Mouse (Mus musculus) myocyte (in vitro differentiated cells): ENCODE data around the gene Tbc1d5. TPM values are rescaled to one million over a fixed set of nuclear protein-coding genes. Genes with fewer than 3 reads are reported as not detected.

Source experiments
- H3K27me3 ChIP-seq: one replicate; pipeline ENCODE4 v1.6.1; 2011; ENCODE audit not compliant: control insufficient read depth, insufficient read depth, insufficient read length
- H3K36me3 ChIP-seq: one replicate; pipeline ENCODE4 v1.6.1; 2011; ENCODE audit not compliant: control insufficient read depth, insufficient read depth
- H3K4me2 ChIP-seq: one replicate; pipeline ENCODE4 v1.6.1; 2011; ENCODE audit warnings: low read depth, control low read depth
- H3K4me3 ChIP-seq: one replicate; pipeline ENCODE4 v1.5.1; 2011; ENCODE audit warnings: mild to moderate bottlenecking, control low read depth, moderate library complexity
- H3K79me2 ChIP-seq: one replicate; pipeline ENCODE4 v1.6.1; 2011; ENCODE audit not compliant: control insufficient read depth, insufficient read depth
- H3ac ChIP-seq: one replicate; pipeline ENCODE4 v1.6.1; 2011; ENCODE audit not compliant: control insufficient read depth, insufficient read length
- CEBPB ChIP-seq: IDR thresholded peaks from 2 replicates; pipeline ENCODE4 v1.6.1; 2011; ENCODE audit warnings: mild to moderate bottlenecking, moderate library complexity; ENCODE audit not compliant: poor library complexity, insufficient read depth, severe bottlenecking
- E2F4 ChIP-seq: IDR thresholded peaks from one replicate; pipeline ENCODE4 v1.6.1; 2011; ENCODE audit warnings: mild to moderate bottlenecking, control low read depth, moderate library complexity; ENCODE audit not compliant: insufficient read depth
- MAX ChIP-seq: IDR thresholded peaks from one replicate; pipeline ENCODE4 v1.6.1; 2011; ENCODE audit warnings: low read depth, mild to moderate bottlenecking, control low read depth
- MYOD1 ChIP-seq, 3 experiments: IDR thresholded peaks; one replicate each; pipeline ENCODE4 v1.6.1; 2011; ENCODE audit warnings: control low read depth in 2 of 3, low read depth in 2 of 3, mild to moderate bottlenecking in 2 of 3, moderate library complexity in 1 of 3; ENCODE audit not compliant: insufficient read length in 2 of 3, control insufficient read depth in 1 of 3
- MYOG ChIP-seq, 3 experiments: IDR thresholded peaks; one replicate each; pipeline ENCODE4 v1.6.1; 2011; ENCODE audit warnings: control low read depth in 2 of 3, low read depth in 2 of 3, mild to moderate bottlenecking in 2 of 3; ENCODE audit not compliant: insufficient read length in 2 of 3, control insufficient read depth in 1 of 3, insufficient read depth in 1 of 3
- POLR2A ChIP-seq: IDR thresholded peaks from one replicate; pipeline ENCODE4 v1.6.1; 2011; ENCODE audit warnings: low read depth, mild to moderate bottlenecking, control low read depth, moderate library complexity; ENCODE audit not compliant: insufficient read length
- POLR2AphosphoS2 ChIP-seq: IDR thresholded peaks from one replicate; pipeline ENCODE4 v1.6.1; 2011; ENCODE audit warnings: low read depth, control low read depth; ENCODE audit not compliant: insufficient read length
- REST ChIP-seq: IDR thresholded peaks from one replicate; pipeline ENCODE4 v1.6.1; 2011; ENCODE audit warnings: mild to moderate bottlenecking, control low read depth, moderate library complexity; ENCODE audit not compliant: insufficient read depth, insufficient read length
- SRF ChIP-seq: IDR thresholded peaks from one replicate; pipeline ENCODE4 v1.6.1; 2011; ENCODE audit warnings: low read depth; ENCODE audit not compliant: control insufficient read depth, insufficient read length
- TCF12 ChIP-seq: IDR thresholded peaks from one replicate; pipeline ENCODE4 v1.6.1; 2011; ENCODE audit warnings: mild to moderate bottlenecking, control low read depth; ENCODE audit not compliant: poor library complexity, insufficient read depth, severe bottlenecking
- TCF3 ChIP-seq: IDR thresholded peaks from one replicate; pipeline ENCODE4 v1.6.1; 2011; ENCODE audit warnings: low read depth, control low read depth; ENCODE audit not compliant: insufficient read length
- USF1 ChIP-seq: IDR thresholded peaks from one replicate; pipeline ENCODE4 v1.6.1; 2011; ENCODE audit warnings: low read depth, mild to moderate bottlenecking, control low read depth, moderate library complexity
- polyA plus RNA-seq: library from polyadenylated mRNA; unstranded; fragments of >200 nt; fragmentation: generic; extraction: Trizol; gene quantifications from one replicate; pipeline ENCODE4 v1.2.1, GENCODE M21; 2012; ENCODE audit warnings: missing spikeins

Gene Tbc1d5
- polyA plus RNA-seq, 1 experiment: 6.3 TPM

- peaks cover under 1% of the 10 kb centered on the region for H3K36me3 ChIP-seq
- H3K27me3 ChIP-seq: no peaks in the 10 kb centered on the region
- no peak overlapping the region for H3K4me2 ChIP-seq
- H3ac ChIP-seq: no peak overlapping the region
- H3K4me3 ChIP-seq: no peak overlapping the region
- H3K79me2 ChIP-seq: no peaks in the 10 kb centered on the region
- no peak for TF ChIP-seq CEBPB
- no peak for TF ChIP-seq POLR2AphosphoS2
- no peak for TF ChIP-seq MYOD1 (IDR thresholded peaks at IDR 0.05; ENCODE audit: control insufficient read depth in 1 of 3, insufficient read length in 2 of 3, low read depth in 2 of 3)
- TF ChIP-seq E2F4: no peak
- TF ChIP-seq MAX: no peak
- no peak for TF ChIP-seq TCF3
- TF ChIP-seq REST: no peak
- TF ChIP-seq POLR2A: no peak
These were observed 403.9 kb downstream of the Tbc1d5 start for GRCm38 (mm10) chr17:50775247-50775646.

- H3ac ChIP-seq: no peak overlapping the region
- H3K27me3 ChIP-seq: no peaks in the 10 kb centered on the region
- H3K36me3 ChIP-seq: no peaks in the 10 kb centered on the region
- no peak overlapping the region for H3K4me3 ChIP-seq
- H3K4me2 ChIP-seq: no peak overlapping the region
- TF ChIP-seq TCF12: no peak
- no peak for TF ChIP-seq REST
- TF ChIP-seq CEBPB: no peak
- no peak for TF ChIP-seq POLR2AphosphoS2
- TF ChIP-seq MYOD1 (IDR thresholded peaks at IDR 0.05; ENCODE audit: control insufficient read depth in 1 of 3, insufficient read length in 2 of 3, low read depth in 2 of 3): no peak
- TF ChIP-seq POLR2A: no peak
- no peaks in the 10 kb centered on the region for H3K79me2 ChIP-seq
These were observed 414.8 kb downstream of the Tbc1d5 start for GRCm38 (mm10) chr17:50764387-50764786.

- H3K27me3 ChIP-seq: no peaks in the 10 kb centered on the region
- no peak for TF ChIP-seq REST
- TF ChIP-seq TCF3: no peak
- no peak for TF ChIP-seq MYOG (IDR thresholded peaks at IDR 0.05; ENCODE audit: control insufficient read depth in 1 of 3, insufficient read depth in 1 of 3, insufficient read length in 2 of 3, low read depth in 2 of 3)
- TF ChIP-seq TCF12: no peak
- TF ChIP-seq CEBPB: no peak
- TF ChIP-seq POLR2AphosphoS2: no peak
- TF ChIP-seq MYOD1 (IDR thresholded peaks at IDR 0.05; ENCODE audit: control insufficient read depth in 1 of 3, insufficient read length in 2 of 3, low read depth in 2 of 3): no peak
- TF ChIP-seq MAX: no peak
- TF ChIP-seq SRF: no peak
- no peak for TF ChIP-seq POLR2A
- no peak for TF ChIP-seq E2F4
- no peak for TF ChIP-seq USF1
- H3K4me3 ChIP-seq: no peak overlapping the region
- no peaks in the 10 kb centered on the region for H3K79me2 ChIP-seq
- no peak overlapping the region for H3K4me2 ChIP-seq
- H3ac ChIP-seq: no peak overlapping the region
- H3K36me3 ChIP-seq: no peaks in the 10 kb centered on the region
These were observed 415.7 kb downstream of the Tbc1d5 start for GRCm38 (mm10) chr17:50763407-50763806.

GRCm38 (mm10) chr17:50762231-50762630, 416.9 kb downstream of the Tbc1d5 start:
- Histone ChIP-seq H3K27me3 (no peaks in the 10 kb centered on the region), H3K4me2 (no peak overlapping the region), H3K36me3 (no peaks in the 10 kb centered on the region), H3ac (no peak overlapping the region), H3K4me3 (no peak overlapping the region), H3K79me2 (no peaks in the 10 kb centered on the region)
- TF ChIP-seq MYOD1 (IDR thresholded peaks at IDR 0.05; ENCODE audit: control insufficient read depth in 1 of 3, insufficient read length in 2 of 3, low read depth in 2 of 3): no peak
- TF ChIP-seq MAX: no peak
- no peak for TF ChIP-seq REST
- TF ChIP-seq POLR2A: no peak
- no peak for TF ChIP-seq POLR2AphosphoS2
- TF ChIP-seq TCF12: no peak
- no peak for TF ChIP-seq TCF3
- no peak for TF ChIP-seq E2F4

- peak overlapping the region; percentile 10 for H3K4me2 ChIP-seq
These were observed 418.1 kb downstream of the Tbc1d5 start for GRCm38 (mm10) chr17:50761082-50761481.

More at GRCm38 (mm10) chr17:50761082-50761481, 418.1 kb downstream of the Tbc1d5 start:
- Histone ChIP-seq H3K79me2 (no peaks in the 10 kb centered on the region), H3K4me3 (no peak overlapping the region), H3ac (no peak overlapping the region), H3K27me3 (no peaks in the 10 kb centered on the region), H3K36me3 (no peaks in the 10 kb centered on the region)
- TF ChIP-seq CEBPB (peak; percentile 64; the same call in 1 of the 2 replicates), REST (no peak)
